Mouse (Mus musculus) ovary, postnatal 36 days (tissue): ENCODE results near the gene Cpne7.
"Not testable (repeated sequence)": the region's sequence is repeated elsewhere in the genome, so short reads cannot be mapped to it uniquely, and the experiment has no call there.

Source experiments
- DNase-seq: peaks from one replicate; pipeline ENCODE4 v3.0.0; 2022; ENCODE audit warnings: low spot score, mixed read lengths

The Cpne7 gene

DNA sequence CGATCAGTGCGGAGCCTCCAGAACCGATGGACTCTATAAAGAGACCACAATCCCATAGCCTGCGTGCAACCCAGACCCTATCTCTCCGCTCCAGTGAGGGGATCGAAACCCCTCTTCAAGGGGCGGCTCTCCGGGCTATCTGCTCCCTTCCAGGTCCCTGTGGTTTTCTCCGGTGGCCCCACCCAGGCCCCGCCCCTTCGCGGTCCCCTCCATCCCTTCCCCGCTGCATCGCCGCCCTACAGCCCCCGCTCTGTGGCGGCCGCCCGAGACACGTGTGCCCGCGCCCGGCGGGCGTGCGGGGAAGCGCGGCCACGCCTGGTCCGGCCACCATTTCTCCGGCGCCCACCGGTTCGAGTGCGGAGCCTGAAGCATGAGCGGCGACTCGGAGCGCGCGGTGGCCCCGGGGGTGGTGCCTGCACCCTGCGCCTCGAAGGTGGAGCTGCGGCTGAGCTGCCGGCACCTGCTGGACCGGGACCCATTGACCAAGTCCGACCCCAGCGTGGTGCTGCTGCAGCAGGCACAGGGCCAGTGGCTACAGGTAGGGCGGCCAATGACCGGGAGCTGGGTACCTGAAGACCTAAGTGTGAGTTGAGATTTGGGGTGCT is at the start of gene Cpne7:
Cpne7 (plus strand) TSS at position 248 of the 605 bp plus-strand sequence.
- no peak for DNase-seq

DNA sequence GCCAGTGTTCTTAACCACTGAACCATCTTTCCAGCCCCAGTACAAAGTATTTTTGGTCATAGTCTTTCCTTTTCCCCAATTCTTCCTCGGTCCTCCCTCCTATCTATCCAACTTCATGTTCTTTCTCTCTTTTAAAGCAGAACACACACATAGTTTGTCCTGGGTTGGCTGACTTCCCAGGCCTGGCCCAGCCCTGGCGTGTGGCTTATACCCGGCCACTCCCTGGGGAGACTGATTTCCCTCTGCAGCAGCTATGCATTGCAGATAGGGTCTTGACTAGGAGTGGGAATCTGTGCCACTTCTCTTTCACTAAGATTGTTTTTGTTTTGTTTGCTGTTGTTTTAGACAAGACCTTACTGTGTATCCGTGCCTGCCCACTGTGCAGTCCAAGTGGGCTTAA is 46.0 kb upstream of the Cpne7 start:
- peak; percentile 35 for DNase-seq

DNA sequence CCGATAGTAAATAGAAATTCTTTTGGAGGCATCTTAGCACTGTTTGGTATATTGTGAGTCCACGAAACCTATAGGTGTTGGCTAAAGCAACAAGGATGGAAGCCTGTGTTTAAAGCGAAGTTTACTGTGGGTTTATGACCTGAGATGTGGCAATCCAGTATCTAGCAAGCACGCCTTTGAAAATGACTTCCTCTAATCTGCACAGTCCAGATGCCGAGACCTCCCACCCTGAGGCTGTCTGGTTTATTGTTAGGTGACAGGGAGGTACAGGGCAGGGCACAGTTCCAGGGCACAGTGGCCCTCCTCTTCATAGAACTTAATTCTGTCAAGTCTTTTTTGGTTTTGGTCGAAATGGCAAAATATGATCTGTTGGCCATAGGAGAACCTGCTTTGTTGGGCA is 40.0 kb upstream of the Cpne7 start:
- no peak for DNase-seq

DNA sequence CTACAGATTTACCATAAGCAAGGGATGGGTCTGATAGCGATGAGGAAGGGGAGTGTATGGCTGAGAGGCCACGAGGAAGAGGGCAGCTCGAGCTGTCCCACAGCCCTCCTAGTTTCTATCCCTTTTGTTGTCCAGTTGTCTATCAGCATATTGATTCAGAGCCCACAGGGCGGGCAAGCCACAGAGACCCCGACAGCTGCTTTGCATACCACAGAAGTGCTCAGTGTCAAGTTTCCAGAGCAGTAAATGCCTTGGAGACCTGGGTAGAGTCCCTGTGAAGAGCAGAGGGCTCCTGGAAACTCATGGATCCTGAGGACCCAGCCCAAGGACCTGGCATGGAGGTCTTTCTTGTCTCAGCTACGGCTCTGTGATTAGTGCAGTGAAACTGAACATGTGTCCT is 34.2 kb upstream of the Cpne7 start:
- DNase-seq: no peak

DNA sequence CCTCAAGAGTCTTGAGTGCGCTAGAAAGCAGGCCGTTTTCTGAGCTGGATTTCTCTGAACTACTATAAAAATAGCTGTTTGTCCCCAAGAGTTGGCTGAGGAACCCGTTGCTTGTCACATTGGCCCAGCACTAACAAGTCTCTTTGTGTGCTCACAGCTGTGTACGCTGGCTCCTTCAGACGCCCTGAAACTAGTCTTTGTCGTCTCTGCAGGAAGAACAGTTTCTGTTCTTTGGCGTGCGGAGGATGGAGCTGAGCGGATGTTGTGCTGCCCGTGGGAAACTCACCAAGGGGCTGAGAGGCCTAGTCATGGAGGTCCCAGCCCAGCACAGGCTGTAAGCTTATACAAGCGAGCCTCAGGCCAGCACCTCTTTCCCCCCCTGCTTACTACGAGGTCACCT is 33.6 kb upstream of the Cpne7 start:
- no peak for DNase-seq

DNA sequence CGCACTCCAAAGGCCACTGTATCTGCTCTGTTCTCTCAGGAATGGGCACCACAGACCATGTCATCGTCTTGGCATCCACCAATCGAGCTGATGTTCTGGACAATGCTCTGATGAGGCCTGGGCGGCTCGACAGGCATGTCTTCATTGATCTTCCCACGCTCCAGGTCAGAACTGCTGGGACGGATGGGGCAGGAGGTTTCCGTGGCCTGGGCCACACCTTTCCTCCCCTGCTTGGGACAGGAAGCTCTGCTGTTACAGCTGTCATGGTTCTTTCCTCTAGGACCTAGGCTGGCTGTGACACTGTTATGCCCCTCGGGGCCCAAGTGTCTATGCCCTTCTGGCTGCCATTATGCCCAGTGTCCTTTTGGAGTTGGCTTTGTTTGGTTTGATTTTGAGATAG is 29.9 kb upstream of the Cpne7 start:
- DNase-seq: no peak

DNA sequence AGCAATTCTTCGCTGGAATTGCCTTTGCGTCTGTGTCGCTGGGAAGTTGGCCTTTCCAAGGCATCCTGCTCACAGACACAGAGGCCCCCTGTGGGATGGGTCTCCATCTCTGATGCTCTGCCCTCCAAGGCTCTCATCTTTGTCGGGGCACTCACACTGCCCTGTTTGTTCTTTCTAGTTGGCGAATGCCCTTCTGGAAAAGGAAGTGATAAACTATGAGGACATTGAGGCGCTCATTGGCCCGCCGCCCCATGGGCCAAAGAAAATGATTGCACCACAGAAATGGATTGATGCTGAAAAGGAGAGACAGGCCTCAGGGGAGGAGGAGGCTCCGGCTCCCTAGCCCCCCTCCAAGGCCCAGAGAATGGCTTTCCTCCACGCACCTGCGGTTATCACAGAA is 20.0 kb upstream of the Cpne7 start:
- no peak for DNase-seq

DNA sequence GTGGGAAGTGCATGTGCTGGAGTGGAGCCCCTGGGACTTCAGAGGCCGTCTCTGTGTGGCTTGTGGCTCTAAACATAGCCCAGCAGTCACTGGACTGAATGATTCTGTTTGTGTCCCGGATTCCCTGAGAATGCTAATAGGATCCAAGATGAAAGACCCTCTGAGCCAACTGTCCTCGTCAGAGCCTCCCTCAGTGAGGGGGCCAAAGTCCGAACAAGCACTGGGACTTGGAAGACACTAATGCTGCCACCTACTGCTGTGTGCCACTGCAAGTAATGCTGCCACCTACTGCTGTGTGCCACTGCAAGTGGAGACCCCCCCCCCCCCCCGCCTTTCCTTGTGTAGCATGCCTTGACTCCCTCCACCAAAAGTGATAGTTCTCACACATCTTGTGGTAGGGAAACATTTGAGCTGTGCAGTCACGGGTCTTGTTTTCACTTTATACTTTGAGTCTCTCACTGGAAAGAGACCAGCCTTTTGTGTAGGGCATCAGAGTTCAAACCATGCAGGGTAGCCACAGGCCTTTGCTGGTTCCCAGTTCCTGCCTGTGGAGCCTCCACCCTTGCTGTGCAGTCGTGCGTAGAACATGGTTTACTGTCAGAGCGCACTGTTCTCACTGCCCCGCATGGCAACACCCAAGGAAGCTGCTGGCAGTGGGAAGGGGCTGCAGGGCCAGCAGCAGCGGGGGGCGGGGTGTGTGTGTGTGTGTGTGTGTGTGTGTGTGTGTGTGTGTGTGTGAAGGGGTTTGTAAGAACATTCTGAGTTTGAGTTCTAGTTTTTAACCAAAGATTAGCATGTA is 19.2 kb upstream of the Cpne7 start:
- no peak for DNase-seq

DNA sequence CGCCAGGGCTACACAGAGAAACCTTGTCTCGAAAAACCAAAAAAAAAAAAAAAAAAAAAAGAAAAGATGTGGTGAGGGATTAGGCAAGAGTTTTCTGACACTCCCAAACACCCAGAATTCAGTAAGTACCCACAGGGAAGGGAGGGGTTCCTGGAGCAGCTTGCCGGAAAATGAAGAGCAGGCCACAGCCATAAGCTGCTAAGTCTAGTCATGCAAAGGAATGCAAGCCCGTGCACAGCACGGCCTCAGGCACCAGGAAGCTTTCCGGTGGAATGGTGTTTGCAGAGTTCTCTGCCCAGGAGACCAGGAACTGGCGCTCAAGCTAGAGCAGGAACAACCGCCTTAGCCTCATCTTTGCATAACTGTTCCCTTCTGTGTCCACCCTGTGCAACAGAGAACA is 16.9 kb upstream of the Cpne7 start:
- no peak for DNase-seq

DNA sequence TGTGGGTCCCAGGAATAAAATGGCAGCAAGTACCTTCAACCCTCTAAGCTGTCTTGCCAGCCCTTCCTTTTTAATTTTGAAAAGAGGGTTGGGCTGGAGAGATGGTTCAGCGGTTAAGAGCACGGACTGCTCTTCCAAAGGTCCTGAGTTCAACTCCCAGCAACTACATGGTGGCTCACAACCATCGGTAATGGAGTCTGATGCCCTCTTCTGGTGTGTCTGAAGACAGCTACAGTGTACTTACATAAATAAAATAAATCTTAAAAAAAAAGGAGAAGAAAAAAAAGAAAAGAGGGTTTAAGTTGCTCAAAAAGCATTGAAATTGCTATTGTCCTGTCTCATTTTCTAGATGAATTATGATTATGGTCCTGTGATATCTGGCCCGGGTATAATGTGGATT is 15.9 kb upstream of the Cpne7 start:
- no peak for DNase-seq

DNA sequence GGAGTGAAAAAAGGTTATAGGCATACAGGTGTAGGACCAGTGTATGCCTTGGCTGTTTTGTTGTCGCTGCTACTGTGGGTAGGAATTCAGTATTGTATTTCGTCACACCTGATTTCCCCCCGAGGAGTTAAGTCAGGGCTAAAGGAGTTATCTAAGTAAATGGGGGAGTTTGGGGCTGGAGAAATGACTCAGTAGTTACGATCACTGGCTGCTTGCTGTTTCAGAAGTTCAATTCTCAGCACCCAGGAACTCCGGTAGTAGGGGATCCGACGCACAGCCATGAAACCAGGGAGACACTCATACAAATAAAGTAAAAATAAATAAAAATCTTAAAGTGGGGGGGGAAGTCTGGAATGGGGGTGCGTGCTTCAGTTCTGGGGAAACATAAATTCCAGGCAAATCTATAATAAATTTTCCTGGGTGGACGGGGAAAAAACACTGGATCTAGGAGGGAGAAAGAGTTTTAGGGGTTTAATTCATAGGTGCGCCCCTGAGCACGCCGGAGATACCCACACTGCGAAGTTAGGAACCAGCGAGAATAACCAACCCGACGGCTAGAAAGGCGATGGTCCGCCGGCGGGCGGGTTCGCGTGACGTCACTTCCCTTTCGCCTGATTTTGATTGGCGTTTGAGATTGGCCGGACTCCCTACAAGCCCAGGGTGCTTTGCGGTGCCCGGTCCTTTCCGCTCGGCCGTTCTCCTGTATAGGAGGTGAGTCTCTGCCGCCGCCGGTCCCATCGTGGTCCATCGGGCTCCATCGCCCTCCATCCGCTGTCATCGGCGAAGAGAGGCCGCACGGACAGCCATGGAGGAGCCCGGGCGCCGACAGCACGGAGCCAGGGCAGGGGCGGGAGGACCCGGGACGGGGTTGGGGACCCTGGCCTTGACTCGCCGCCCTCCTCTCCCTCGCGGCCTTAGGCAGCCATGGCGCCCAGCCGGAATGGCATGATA is 15.2 kb upstream of the Cpne7 start, which contains the start of gene Rpl13:
Rpl13 (plus strand) TSS at position 616 of the 951 bp plus-strand sequence.
- DNase-seq: peak; percentile 96

DNA sequence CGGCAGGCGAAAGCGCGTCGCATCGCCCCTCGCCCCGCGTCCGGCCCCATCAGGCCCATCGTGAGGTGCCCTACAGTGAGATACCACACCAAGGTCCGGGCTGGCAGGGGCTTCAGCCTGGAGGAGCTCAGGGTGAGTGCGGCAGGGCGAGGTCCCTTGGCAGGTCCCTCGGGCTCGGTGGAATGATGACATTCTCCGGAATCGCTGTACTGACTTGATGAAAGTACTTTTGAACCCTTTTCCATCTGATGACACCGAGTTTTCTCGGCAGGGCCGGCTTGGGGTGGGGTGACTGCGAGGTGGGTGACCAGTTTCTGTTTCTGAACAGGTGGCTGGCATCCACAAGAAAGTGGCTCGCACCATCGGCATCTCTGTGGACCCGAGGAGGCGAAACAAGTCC is 14.3 kb upstream of the Cpne7 start:
- not testable (repeated sequence) for DNase-seq

DNA sequence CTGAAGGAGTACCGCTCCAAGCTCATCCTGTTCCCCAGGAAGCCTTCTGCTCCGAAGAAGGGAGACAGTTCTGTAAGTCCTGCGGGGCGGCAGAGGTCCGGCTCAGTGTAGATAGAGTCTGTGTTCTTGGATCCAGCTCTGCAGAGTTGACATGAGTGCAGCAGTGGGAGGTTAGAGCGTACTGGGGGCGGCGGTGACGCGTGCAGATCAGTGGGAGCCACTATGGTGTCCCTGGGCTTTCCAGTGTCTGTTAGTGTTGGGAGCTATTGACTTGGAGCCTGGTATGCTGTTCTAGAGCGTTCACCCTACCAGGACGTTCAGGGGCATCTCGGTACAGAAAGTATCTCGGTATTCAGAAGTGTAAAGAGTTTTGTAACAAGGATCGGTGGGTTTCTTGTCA is 13.9 kb upstream of the Cpne7 start:
- no peak for DNase-seq

DNA sequence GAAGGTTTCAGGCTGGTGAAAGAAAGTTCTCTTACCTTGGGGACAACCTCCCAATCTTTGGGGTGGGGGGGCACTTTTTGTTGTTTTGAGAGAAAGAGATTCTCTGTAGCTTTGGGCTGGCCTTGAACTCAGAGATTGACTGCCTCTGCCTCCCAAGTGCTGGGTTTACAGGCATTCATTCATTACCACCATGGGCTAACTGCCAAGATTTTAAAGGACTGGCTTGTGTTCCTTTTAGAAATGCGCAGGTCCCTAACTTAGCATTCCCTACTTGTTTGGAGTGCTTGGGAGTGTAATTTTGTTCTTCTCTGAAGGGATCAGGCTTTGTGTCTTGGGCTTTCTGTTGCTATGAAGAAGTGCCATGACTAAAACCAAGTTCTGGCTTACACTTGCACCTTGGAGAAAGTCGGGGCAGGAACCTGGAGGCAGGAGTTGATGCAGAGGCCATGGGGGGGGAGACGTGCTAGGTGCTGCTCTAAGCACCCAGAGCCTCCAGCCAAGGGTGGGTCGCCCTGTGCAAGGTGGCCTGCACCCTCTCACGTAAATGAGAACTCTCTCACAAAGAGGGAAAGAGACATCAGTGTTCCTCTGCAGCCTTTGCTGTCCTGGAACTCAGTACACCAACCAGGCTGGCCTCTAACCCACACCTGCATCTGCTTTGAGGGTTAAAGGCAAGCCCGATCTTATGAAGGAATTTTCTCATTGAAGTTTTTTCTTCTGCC is 13.0 kb upstream of the Cpne7 start:
- no peak for DNase-seq

DNA sequence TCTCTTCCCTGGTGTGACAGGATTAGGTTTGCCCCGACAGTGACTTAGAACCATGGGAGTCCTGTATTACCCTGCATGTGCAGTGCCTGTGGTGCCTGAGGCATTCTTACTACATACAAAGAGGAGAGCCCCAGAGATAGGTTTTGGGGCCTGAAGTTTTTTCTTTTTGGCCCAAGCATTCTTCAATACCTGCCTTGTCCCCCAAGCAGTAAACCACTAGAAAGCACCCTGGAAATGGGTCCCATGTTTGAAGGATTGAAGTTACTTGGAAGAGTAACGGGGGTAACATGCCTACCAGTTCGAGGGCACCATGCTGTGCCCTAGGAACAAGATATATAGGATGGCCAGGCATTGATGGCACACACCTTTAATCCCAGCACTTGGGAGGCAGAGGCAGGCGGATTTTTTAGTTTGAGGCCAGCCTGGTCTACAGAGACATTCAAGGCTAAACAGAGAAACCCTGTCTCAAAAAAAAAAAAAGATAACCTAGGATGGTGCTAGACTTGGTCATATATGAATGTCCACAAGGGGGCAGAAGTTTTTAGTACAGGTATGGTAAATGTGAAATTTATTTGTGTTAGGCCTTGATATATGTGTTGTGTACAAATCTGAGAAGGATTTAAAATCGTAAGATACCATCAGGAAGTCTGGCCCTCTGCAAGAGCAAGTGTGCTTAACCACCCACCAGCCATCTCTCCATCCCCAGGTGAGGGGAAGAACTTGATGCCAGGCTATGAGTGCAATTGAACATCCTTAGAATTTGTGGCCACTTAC is 11.4 kb upstream of the Cpne7 start:
- DNase-seq: no peak

DNA sequence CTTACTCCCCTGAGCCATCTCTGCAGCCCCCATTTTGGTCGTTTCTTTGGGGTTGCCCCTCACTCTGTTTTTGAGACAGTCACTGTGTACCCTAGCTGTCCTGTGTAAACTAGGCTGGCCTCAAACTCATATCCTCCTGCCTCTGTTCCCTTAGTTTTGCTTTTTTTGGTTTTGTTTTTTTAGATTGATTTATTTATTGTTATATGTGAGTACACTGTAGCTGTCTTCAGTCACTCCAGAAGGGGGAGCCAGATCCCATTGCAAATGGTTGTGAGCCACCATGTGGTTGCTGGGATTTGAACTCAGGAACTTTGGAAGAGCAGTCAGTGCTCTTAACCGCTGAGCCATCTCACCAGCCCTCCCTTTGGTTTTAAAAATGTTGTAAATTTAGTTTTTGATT is 10.6 kb upstream of the Cpne7 start:
- no peak for DNase-seq

DNA sequence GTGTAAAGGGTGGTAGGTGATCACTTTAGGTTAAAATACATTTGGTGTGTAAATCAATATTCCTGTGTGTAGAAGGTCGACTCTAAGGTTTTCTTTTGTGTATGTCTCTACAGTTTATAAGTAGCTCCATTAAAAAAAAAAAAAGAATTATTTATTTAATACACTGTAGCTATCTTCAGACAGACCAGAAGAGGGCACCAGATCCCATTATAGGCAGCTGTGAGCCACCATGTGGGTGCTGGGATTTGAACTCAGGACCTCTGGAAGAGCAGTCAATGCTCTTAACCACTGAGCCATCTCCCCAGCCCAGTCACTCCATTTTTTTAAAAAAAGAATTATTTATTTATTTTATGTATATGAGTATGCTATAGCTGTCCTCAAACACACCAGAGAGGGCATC is 9.2 kb upstream of the Cpne7 start:
- DNase-seq: no peak

DNA sequence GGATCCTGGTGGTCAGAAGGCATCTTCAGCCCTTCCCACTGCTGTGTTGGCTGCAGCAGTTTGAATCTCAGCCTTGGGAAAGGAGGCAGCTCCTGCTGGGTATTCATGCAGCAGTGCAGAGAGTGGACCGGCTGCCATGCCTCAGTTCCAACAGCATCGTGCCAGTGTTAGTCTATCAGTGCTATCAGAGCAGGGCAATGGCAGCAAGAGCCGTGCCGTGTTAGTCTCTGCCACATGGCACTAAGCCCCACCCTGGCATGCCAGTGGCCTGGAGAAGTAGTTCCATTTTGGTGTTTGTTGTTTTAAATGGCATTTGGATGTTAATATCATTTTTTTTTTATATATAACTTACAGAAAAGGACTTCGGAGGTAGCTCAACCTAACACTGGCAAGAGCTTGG is 8.2 kb upstream of the Cpne7 start:
- no peak for DNase-seq

DNA sequence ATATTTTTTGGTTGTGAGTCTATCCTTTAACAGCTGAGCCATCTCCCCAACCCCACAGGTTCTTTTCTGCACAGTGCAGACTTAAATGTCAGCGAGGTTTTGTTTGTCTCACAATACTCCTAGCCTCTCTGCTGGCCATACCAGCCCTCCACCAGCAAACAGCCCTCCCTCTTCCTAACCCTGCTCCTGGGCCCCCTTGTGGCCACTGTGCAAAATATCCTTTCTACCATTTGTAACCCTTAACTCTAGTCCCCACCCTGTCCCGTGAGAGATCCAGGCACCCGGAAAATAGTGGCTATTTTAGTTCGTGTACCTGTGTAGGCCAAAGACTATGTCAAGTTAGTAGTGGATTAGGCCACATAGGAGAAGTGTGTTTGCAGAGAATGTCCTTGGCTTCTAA is 6.5 kb upstream of the Cpne7 start:
- DNase-seq: peak; percentile 36

DNA sequence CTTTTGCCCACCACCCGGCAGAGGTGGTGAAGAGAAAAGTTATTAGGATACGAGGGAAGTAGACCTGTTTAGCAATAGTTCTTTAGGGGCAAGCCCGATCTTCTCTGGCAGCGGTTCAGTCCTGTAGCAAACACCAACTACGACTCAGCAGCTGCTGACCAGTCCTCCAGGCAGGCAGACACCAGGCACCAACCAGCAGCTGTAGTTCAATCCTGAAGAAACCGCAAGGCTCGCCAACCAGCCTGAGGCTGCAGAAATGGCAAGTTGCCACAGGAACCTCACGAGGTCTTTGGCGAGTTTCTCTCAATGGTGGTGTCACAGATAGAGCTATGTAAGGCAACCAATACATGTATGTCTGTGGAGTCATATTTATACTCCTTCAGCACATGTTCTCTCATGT is 4.3 kb upstream of the Cpne7 start:
- DNase-seq: no peak

DNA sequence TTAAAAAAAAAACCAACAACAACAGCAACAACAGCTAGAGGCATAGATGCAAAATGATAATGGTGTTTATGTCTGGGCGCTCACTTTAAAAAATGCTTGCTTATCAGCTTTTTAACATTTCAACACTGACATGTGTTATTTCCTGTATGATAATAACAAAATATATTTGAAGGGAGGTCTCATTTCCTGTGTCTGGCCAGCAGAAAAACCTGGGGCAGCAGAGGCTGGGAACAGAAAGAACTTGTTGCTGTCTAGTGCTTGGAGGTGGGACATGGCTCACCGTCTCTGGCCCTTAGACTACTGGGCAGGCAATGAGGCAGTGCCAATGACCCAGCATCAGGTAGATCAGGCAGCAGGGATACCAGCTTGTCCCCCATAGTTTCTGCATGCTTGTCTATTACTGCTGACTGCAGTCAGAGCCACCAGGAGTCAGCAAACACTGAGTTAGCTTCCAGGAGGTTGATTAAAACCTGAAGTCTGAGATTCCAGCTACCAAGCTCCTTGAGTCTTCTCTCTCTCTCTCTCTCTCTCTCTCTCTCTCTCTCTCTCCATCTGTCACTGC is 3.2 kb upstream of the Cpne7 start:
- no peak for DNase-seq
